ENCODE assay signal across 29 mouse cellular contexts in the genomic region with DNA sequence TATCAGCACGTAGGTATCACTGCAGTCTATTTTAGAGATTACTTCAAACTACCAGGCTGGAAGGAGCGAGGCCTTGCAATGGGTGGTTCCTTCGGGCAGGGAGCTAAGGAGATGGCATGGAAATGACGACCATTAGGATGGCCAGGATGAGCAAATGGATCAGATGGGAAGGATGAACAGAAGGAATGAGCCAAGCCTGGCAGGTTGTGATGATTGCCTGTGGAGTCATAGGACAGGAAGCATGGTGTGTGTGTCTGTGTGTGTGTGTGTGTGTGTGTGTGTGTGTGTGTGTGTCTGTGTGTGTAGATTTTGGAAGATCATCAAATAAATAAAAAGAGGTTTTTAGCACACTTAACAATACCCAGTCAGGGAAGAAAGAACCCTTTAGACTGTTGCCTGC. TPM values are rescaled to one million over a fixed set of nuclear protein-coding genes. Genes with fewer than 3 reads are reported as not detected.
"Had no signal": no experiment of that assay in that cellular context is flagged by ENCODE, and none has a peak within 500 bp of the region (broad histone marks: within the 10 kb centered on the region; RNA-seq: fewer than 3 reads in every experiment).

No protein-coding gene starts in this region.

- H3K4me1 ChIP-seq: embryonic facial prominence, embryonic 12.5 days; embryonic facial prominence, embryonic 13.5 days; embryonic facial prominence, embryonic 15.5 days; forebrain, embryonic 10.5 days; forebrain, embryonic 12.5 days; forebrain, embryonic 13.5 days; forebrain, embryonic 15.5 days had no signal

- H3K4me3 ChIP-seq: embryonic facial prominence, embryonic 10.5 days; embryonic facial prominence, embryonic 12.5 days; embryonic facial prominence, embryonic 13.5 days; embryonic facial prominence, embryonic 15.5 days; erythroblast, embryonic 14.5 days; forebrain, embryonic 10.5 days; forebrain, embryonic 12.5 days; forebrain, embryonic 13.5 days; forebrain, embryonic 15.5 days; gastrocnemius, adult 2 months; heart, adult 2 months had no signal

- H3K4me2 ChIP-seq: embryonic facial prominence, embryonic 12.5 days; embryonic facial prominence, embryonic 13.5 days; embryonic facial prominence, embryonic 15.5 days; forebrain, embryonic 12.5 days; forebrain, embryonic 13.5 days; forebrain, embryonic 15.5 days had no signal

- H3K27me3 ChIP-seq: embryonic facial prominence, embryonic 12.5 days; embryonic facial prominence, embryonic 13.5 days; embryonic facial prominence, embryonic 15.5 days; forebrain, embryonic 12.5 days; forebrain, embryonic 13.5 days; forebrain, embryonic 15.5 days had no signal

- H3K9ac ChIP-seq: embryonic facial prominence, embryonic 12.5 days; embryonic facial prominence, embryonic 13.5 days; embryonic facial prominence, embryonic 15.5 days; forebrain, embryonic 12.5 days; forebrain, embryonic 13.5 days; forebrain, embryonic 15.5 days; forebrain, postnatal 0 days had no signal

- ATAC-seq: forebrain, embryonic 13.5 days; forebrain, embryonic 14.5 days; forebrain, embryonic 15.5 days; forebrain, embryonic 16.5 days; forebrain, postnatal 0 days had no signal

- H3K27ac ChIP-seq: embryonic facial prominence, embryonic 10.5 days; embryonic facial prominence, embryonic 12.5 days; embryonic facial prominence, embryonic 13.5 days; embryonic facial prominence, embryonic 15.5 days; forebrain, embryonic 10.5 days; forebrain, embryonic 12.5 days; forebrain, embryonic 13.5 days; forebrain, embryonic 15.5 days; gastrocnemius, adult 2 months; heart, adult 2 months had no signal

- H3K36me3 ChIP-seq: embryonic facial prominence, embryonic 10.5 days; embryonic facial prominence, embryonic 12.5 days; embryonic facial prominence, embryonic 13.5 days; embryonic facial prominence, embryonic 15.5 days; forebrain, embryonic 10.5 days; forebrain, embryonic 12.5 days; forebrain, embryonic 15.5 days had no signal

- H3K9me3 ChIP-seq: embryonic facial prominence, embryonic 12.5 days; embryonic facial prominence, embryonic 15.5 days; forebrain, embryonic 10.5 days; forebrain, embryonic 15.5 days had no signal

- DNase-seq: cerebellum, adult 2 months; cerebellum, adult 8-10 months; cerebellum, adult 9-11 months; cerebellum, postnatal 36 days; embryo, embryonic 11 days; forebrain, postnatal 0 days; gastrocnemius, adult 2 months; gastrocnemius, postnatal 10 days; gastrocnemius, postnatal 14 days; gastrocnemius, postnatal 25 days; gastrocnemius, postnatal 36 days; heart, adult 11 months; heart, adult 18-20 months; heart, adult 2 months had no signal

RNA-seq across cellular contexts. Expression of gene 1110002E22Rik, which starts 42.2 kb away (rescaled TPM):
- total RNA-seq: common myeloid progenitor, adult 5-6 weeks; granulocyte monocyte progenitor cell, adult 5-6 weeks had no signal
- polyA plus RNA-seq: erythroblast, embryonic 14.5 days; forebrain, embryonic 11.5 days had no signal

RNA-seq across cellular contexts. Expression of gene Gm5105, which starts 44.5 kb away (rescaled TPM):
- total RNA-seq: common myeloid progenitor, adult 5-6 weeks; granulocyte monocyte progenitor cell, adult 5-6 weeks had no signal
- polyA plus RNA-seq: embryonic facial prominence, embryonic 10.5 days; embryonic facial prominence, embryonic 11.5 days; embryonic facial prominence, embryonic 12.5 days; embryonic facial prominence, embryonic 13.5 days; erythroblast, embryonic 14.5 days; forebrain, embryonic 10.5 days; forebrain, embryonic 11.5 days; forebrain, embryonic 12.5 days; forebrain, embryonic 13.5 days; forebrain, embryonic 14.5 days had no signal
